Mouse (Mus musculus) layer of hippocampus, adult 11-12 months (tissue): ENCODE measurements around the gene Gatad2a.
"Not testable (repeated sequence)": the region's sequence is repeated elsewhere in the genome, so short reads cannot be mapped to it uniquely, and the experiment has no call there.

Experiments
- DNase-seq: peaks from one replicate; pipeline ENCODE4 v3.0.0; 2022; ENCODE audit warnings: low spot score

The Gatad2a gene

GRCm38 (mm10) chr8:69995422-69995775 lies 785 bp downstream of the Gatad2a start:
- no peak for DNase-seq

- not testable (repeated sequence) for DNase-seq
Measured at GRCm38 (mm10) chr8:69988936-69989335, 7.2 kb downstream of the Gatad2a start.

- no peak for DNase-seq
Measured at GRCm38 (mm10) chr8:69987744-69988143, 8.4 kb downstream of the Gatad2a start.

GRCm38 (mm10) chr8:69984876-69985553 lies 11.2 kb downstream of the Gatad2a start:
- no peak for DNase-seq

- DNase-seq = no peak
Measured at GRCm38 (mm10) chr8:69978456-69978855, 17.7 kb downstream of the Gatad2a start.

GRCm38 (mm10) chr8:69974806-69975205 lies 21.4 kb downstream of the Gatad2a start:
- DNase-seq = no peak

- DNase-seq = peak; percentile 95
Measured at GRCm38 (mm10) chr8:69974194-69974614, 22.0 kb downstream of the Gatad2a start.

GRCm38 (mm10) chr8:69973442-69974161 lies 22.6 kb downstream of the Gatad2a start:
- peak; percentile 24 for DNase-seq

GRCm38 (mm10) chr8:69973063-69973441 lies 23.1 kb downstream of the Gatad2a start:
- DNase-seq = no peak

- DNase-seq = no peak
Measured at GRCm38 (mm10) chr8:69970880-69971279, 25.3 kb downstream of the Gatad2a start.

GRCm38 (mm10) chr8:69967291-69967933 lies 28.8 kb downstream of the Gatad2a start:
- no peak for DNase-seq

GRCm38 (mm10) chr8:69959241-69959640 lies 36.9 kb downstream of the Gatad2a start:
- DNase-seq = no peak

- DNase-seq = no peak
Measured at GRCm38 (mm10) chr8:69957879-69958278, 38.3 kb downstream of the Gatad2a start.

GRCm38 (mm10) chr8:69957419-69957818 lies 38.8 kb downstream of the Gatad2a start:
- no peak for DNase-seq

GRCm38 (mm10) chr8:69956651-69957050 lies 39.5 kb downstream of the Gatad2a start:
- no peak for DNase-seq

- no peak for DNase-seq
Measured at GRCm38 (mm10) chr8:69954642-69955041, 41.5 kb downstream of the Gatad2a start.

- no peak for DNase-seq
Measured at GRCm38 (mm10) chr8:69954213-69954612, 42.0 kb downstream of the Gatad2a start.

GRCm38 (mm10) chr8:69950300-69950699 lies 45.9 kb downstream of the Gatad2a start:
- no peak for DNase-seq

- not testable (repeated sequence) for DNase-seq
Measured at GRCm38 (mm10) chr8:69942495-69942894, 53.7 kb downstream of the Gatad2a start.

- DNase-seq = no peak
Measured at GRCm38 (mm10) chr8:69940386-69940785, 55.8 kb downstream of the Gatad2a start.

GRCm38 (mm10) chr8:69939633-69940032 lies 56.6 kb downstream of the Gatad2a start:
- DNase-seq = no peak

GRCm38 (mm10) chr8:69938245-69938982 lies 57.8 kb downstream of the Gatad2a start:
- no peak for DNase-seq
